Mouse (Mus musculus) spleen, postnatal 10 days (tissue): ENCODE results near the gene Fcna.
A peak's percentile ranks its signal among the peaks of the same experiment; 100 is the strongest.

Experiments
- DNase-seq, 2 experiments: peaks; one replicate each; pipeline ENCODE4 v3.0.0; 2021 to 2022; ENCODE audit warnings: low spot score in 2 of 2

Gene Fcna

GRCm38 (mm10) chr2:25577951-25578795 is 49.7 kb downstream of the Fcna start:
- peak; percentile 18 to 44 for DNase-seq

DNA sequence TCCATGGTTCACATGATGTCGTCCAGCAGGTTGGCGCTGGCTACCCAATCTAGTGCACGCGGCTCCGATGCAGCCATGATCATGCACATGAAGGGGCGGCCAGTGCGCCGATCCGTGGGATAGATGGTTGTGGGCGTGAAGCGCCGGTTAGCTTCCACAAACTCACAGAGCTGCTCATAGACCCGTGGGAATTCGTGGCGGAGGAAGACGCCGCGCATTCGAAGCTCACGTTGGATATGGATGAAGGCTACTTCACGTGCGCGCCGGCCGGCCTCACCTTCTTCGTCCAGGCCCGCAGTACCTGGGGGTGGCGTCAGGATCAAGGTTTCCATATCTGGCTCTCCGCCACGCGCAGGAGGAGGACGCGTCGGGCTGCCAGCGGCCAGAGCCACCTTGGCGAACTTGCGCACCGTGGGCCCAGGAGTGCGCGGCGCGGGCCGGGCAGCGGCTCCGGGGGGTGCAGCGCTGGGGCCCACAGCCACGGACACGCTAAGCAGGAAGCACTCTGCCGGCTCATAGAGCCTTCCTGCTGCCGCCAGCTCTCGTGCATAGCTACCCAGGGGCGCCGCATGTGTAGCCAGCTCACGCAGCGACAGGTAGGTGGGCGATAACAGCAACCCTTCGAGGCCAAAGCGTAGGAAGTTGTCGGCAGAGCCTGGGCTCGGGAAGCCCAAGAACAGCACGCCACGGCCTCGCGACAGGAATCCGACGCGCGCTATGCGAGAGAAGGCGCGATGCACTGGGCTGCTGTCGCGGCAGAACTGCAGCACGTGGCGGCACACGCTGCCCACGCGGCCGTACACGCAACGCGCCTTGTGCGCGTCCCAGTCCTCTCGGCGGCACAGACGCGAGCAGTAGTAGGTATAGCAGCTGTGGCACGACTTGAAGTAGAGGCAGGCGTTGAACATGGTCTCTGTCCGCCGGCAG is 50.6 kb downstream of the Fcna start:
- DNase-seq, result no peak

DNA sequence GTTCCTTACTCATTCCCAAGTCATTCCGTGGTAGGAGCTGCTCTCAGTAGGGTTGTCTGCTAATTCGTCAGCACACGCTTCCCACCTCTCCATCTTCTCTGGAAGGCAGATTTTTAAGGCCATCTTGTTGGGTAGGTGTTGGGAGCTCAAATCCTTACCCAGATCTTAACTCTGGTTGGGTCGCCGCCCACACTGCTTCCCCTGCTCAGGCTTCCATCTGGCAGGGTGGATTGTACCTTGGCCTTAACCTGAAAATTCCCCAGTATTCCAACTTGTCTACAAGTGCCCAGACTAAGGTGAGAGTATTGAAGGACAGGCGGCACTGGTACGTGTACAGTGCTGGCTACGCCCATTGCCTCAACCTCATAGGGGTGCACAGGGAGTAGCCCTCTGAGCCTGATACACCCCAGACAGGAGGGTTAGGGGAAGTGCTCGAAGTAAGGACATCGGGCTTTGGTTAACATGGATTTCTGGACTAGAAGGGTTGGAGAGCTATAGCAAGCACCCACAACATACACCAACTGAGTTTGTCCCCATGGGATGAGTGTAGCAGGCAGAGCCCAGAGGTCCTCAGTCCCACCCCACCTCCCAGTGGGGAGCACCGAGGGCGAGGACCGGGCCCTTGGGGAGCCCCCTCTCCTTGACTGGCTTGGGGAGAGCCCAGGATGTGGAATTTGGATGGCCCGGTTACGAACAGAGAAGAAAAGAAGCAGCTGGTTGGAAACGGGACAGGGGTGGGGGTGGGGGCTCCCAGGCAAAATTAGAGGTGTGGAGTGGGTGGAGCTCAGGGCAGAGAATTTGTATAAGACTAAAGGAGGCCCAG is 51.6 kb downstream of the Fcna start:
- DNase-seq, result no peak

- peak; percentile 23 to 62 for DNase-seq
Measured at GRCm38 (mm10) chr2:25575432-25576027, 52.3 kb downstream of the Fcna start.
